Mouse (Mus musculus): ENCODE data around the gene Pik3ca. TPM values are rescaled to one million over a fixed set of nuclear protein-coding genes. Genes with fewer than 3 reads are reported as not detected.

Pik3ca gene
- total RNA-seq, 2 experiments from 2014 or later: 15.5 to 26.6 TPM

GRCm38 (mm10) chr3:32492097-32493090, 94.9 kb downstream of the Pik3ca start, which contains the start of gene Kcnmb3:
Gene Kcnmb3 (minus strand): TSS chr3:32492231.
- ATAC-seq (replicated peaks; ENCODE audit: low FRiP score, low TSS enrichment, poor library complexity, severe bottlenecking): no peak

- ATAC-seq (replicated peaks; ENCODE audit: low FRiP score, low TSS enrichment, poor library complexity, severe bottlenecking): no peak
Observed at GRCm38 (mm10) chr3:32494387-32495087, 97.1 kb downstream of the Pik3ca start.

GRCm38 (mm10) chr3:32495088-32495770, 97.8 kb downstream of the Pik3ca start:
- ATAC-seq (replicated peaks; ENCODE audit: low FRiP score, low TSS enrichment, poor library complexity, severe bottlenecking): no peak

- no peak for ATAC-seq (replicated peaks; ENCODE audit: low FRiP score, low TSS enrichment, poor library complexity, severe bottlenecking)
Observed at GRCm38 (mm10) chr3:32495856-32496710, 98.6 kb downstream of the Pik3ca start.

GRCm38 (mm10) chr3:32496711-32497070, 99.2 kb downstream of the Pik3ca start:
- ATAC-seq (replicated peaks; ENCODE audit: low FRiP score, low TSS enrichment, poor library complexity, severe bottlenecking): no peak

GRCm38 (mm10) chr3:32500346-32500745, 102.9 kb downstream of the Pik3ca start:
- no peak for ATAC-seq (replicated peaks; ENCODE audit: low FRiP score, low TSS enrichment, poor library complexity, severe bottlenecking)

- ATAC-seq (replicated peaks; ENCODE audit: low FRiP score, low TSS enrichment, poor library complexity, severe bottlenecking): no peak
Observed at GRCm38 (mm10) chr3:32505841-32506240, 108.4 kb downstream of the Pik3ca start.

- no peak for ATAC-seq (replicated peaks; ENCODE audit: low FRiP score, low TSS enrichment, poor library complexity, severe bottlenecking)
Observed at GRCm38 (mm10) chr3:32506366-32507225, 109.1 kb downstream of the Pik3ca start.

- ATAC-seq (replicated peaks; ENCODE audit: low FRiP score, low TSS enrichment, poor library complexity, severe bottlenecking): peak; percentile 29
Observed at GRCm38 (mm10) chr3:32508666-32509324, 111.3 kb downstream of the Pik3ca start.

GRCm38 (mm10) chr3:32509496-32510374, 112.3 kb downstream of the Pik3ca start, which contains the start of gene Zfp639:
Gene Zfp639 (plus strand): TSS chr3:32510259.
- peak; percentile 62 for ATAC-seq (replicated peaks; ENCODE audit: low FRiP score, low TSS enrichment, poor library complexity, severe bottlenecking)

- ATAC-seq (replicated peaks; ENCODE audit: low FRiP score, low TSS enrichment, poor library complexity, severe bottlenecking): peak; percentile 72
Observed at GRCm38 (mm10) chr3:32510375-32511190, 113.1 kb downstream of the Pik3ca start.

- no peak for ATAC-seq (replicated peaks; ENCODE audit: low FRiP score, low TSS enrichment, poor library complexity, severe bottlenecking)
Observed at GRCm38 (mm10) chr3:32511191-32511550, 113.7 kb downstream of the Pik3ca start.

GRCm38 (mm10) chr3:32512686-32513284, 115.3 kb downstream of the Pik3ca start:
- ATAC-seq (replicated peaks; ENCODE audit: low FRiP score, low TSS enrichment, poor library complexity, severe bottlenecking): peak; percentile 20

GRCm38 (mm10) chr3:32513528-32513927, 116.1 kb downstream of the Pik3ca start:
- no peak for ATAC-seq (replicated peaks; ENCODE audit: low FRiP score, low TSS enrichment, poor library complexity, severe bottlenecking)

Data from megakaryocyte-erythroid progenitor cell, adult 5-6 weeks (primary cell).